Mouse (Mus musculus): ENCODE measurements around the gene Gpi1. TPM values are rescaled to one million over a fixed set of nuclear protein-coding genes. Genes with fewer than 3 reads are reported as not detected.

Gene Gpi1
- polyA plus RNA-seq, 1 experiment from 2014 or later: 213 TPM

DNA sequence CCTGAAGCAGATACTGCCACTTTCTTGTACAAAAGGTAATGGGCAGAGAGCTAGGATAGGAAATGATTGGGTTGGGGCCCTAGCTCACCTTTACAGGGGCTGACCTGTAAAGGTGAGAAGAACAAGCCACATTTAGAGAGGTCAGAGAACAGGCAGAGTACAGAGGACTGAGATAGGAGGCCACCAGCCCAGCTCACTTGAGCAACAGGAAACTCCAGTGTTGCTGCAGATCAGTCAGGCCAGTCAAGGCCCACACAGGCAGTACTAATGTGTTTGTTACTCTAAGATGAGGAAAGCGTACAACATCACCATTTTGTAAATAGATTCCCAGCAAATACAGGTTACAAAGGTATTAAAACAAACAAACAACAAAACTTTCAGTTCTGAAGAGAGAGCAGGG lies 25.8 kb upstream of the Gpi1 start:
- Histone ChIP-seq H3K27me3 (replicated peaks; ENCODE audit: control insufficient read depth, insufficient read depth, low read length) (no peaks in the 10 kb centered on the region), H3K4me3 (replicated peaks; ENCODE audit: low read length) (no peak overlapping the region), H3K4me1 (replicated peaks; ENCODE audit: control insufficient read depth, insufficient read depth, low read length) (no peaks in the 10 kb centered on the region), H3K4me2 (ENCODE audit: low read length) (no peak overlapping the region), H3K27ac (ENCODE audit: low read length) (no peak overlapping the region), H3K36me3 (ENCODE audit: control insufficient read depth, insufficient read depth) (peaks cover 5% of the 10 kb centered on the region; the same call in 1 of the 2 replicates), H3K9ac (replicated peaks; ENCODE audit: low read depth, low read length) (no peak overlapping the region), H3K9me3 (ENCODE audit: control insufficient read depth, low read length) (no peaks in the 10 kb centered on the region)
- ATAC-seq: no peak
- 89% methylated on average over 1 of the region's 1 CpGs for WGBS

DNA sequence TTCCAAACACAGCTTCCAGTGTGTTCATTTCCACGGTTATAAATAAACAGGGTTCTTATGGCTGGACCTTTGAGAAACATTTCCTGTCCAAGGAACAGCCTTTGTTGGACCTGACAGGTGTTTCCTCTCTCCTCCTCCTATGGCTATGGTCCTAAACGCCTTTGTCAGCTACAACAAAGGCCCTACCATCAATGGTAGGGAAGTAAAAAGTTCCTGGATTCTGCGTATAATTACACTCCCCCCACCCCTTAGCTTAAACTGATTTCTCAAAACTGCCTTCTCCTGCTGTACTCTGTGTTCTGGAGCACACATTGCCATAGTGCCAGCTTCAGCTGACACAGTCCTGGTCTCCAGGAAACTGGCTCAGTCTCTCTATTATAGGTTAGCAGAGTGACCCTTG lies 25.0 kb upstream of the Gpi1 start:
- Histone ChIP-seq H3K36me3 (ENCODE audit: control insufficient read depth, insufficient read depth) (peaks cover 5% of the 10 kb centered on the region; the same call in 1 of the 2 replicates), H3K4me2 (ENCODE audit: low read length) (no peak overlapping the region), H3K4me3 (replicated peaks; ENCODE audit: low read length) (no peak overlapping the region), H3K4me1 (replicated peaks; ENCODE audit: control insufficient read depth, insufficient read depth, low read length) (no peaks in the 10 kb centered on the region), H3K9me3 (ENCODE audit: control insufficient read depth, low read length) (no peaks in the 10 kb centered on the region), H3K27ac (ENCODE audit: low read length) (no peak overlapping the region), H3K27me3 (replicated peaks; ENCODE audit: control insufficient read depth, insufficient read depth, low read length) (no peaks in the 10 kb centered on the region), H3K9ac (replicated peaks; ENCODE audit: low read depth, low read length) (no peak overlapping the region)
- WGBS: 72% methylated on average over 3 of the region's 3 CpGs
- no peak for ATAC-seq

DNA sequence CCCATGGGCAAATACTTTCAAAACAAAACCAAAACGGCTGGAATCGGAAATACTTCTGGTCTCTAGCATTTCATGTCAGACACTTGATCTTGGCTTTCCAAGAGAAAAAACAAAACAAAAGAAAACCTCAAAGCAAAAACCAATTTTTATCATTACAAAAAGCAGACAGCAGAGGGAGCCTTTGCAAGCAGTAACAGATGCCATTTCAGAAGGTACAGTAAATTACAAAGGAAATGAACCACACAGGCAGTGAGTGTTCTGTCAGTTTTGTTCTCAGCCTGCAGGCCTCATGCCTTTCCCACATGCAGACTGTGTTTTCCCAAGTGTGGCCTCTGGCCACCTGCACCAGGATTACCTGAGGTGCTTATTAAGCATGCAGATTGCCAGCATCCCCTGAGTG lies 21.9 kb upstream of the Gpi1 start:
- H3K36me3 ChIP-seq (ENCODE audit: control insufficient read depth, insufficient read depth): peaks cover 10% of the 10 kb centered on the region; the same call in 1 of the 2 replicates
- WGBS: 89% methylated on average over 2 of the region's 2 CpGs

DNA sequence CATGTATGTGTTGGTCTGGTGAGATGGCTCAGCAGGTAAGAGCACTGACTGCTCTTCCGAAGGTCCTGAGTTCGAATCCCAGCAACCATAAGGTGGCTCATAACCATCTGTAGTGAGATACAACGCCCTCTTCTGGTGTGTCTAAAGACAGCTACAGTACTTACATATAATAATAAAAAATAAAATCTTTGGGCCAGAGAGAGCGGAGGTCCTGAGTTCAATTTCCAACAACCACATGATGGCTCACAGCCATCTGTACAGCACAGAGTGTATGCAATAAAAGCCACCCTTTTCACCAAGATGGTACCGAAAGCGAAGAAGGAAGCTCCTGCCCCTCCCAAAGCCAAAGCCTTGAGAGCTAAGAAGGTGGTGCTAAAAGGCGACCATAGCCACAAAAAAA lies 20.6 kb upstream of the Gpi1 start, which contains the start of gene Gm6096:
Gene Gm6096 (plus strand): TSS at position 301 of the 400 bp plus-strand sequence.
- Histone ChIP-seq H3K27me3 (replicated peaks; ENCODE audit: control insufficient read depth, insufficient read depth, low read length) (no peaks in the 10 kb centered on the region), H3K9ac (replicated peaks; ENCODE audit: low read depth, low read length) (no peak within 1 kb of the TSS), H3K9me3 (ENCODE audit: control insufficient read depth, low read length) (no peaks in the 10 kb centered on the region), H3K36me3 (ENCODE audit: control insufficient read depth, insufficient read depth) (peaks cover 13% of the 10 kb centered on the region; the same call in 1 of the 2 replicates), H3K27ac (ENCODE audit: low read length) (peak within 1 kb of the TSS; percentile 56; the same call in 1 of the 2 replicates), H3K4me3 (replicated peaks; ENCODE audit: low read length) (no peak within 1 kb of the TSS), H3K4me1 (replicated peaks; ENCODE audit: control insufficient read depth, insufficient read depth, low read length) (no peaks in the 10 kb centered on the region), H3K4me2 (ENCODE audit: low read length) (no peak within 1 kb of the TSS)
- WGBS: 94% methylated on average over 7 of the region's 7 CpGs
- ATAC-seq: no peak

More for the DNA sequence above, 21.9 kb upstream of the Gpi1 start:
- Histone ChIP-seq H3K4me3 (replicated peaks; ENCODE audit: low read length) (no peak overlapping the region), H3K27me3 (replicated peaks; ENCODE audit: control insufficient read depth, insufficient read depth, low read length) (no peaks in the 10 kb centered on the region), H3K27ac (ENCODE audit: low read length) (peak overlapping the region; percentile 56; the same call in 1 of the 2 replicates), H3K9ac (replicated peaks; ENCODE audit: low read depth, low read length) (no peak overlapping the region), H3K4me2 (ENCODE audit: low read length) (no peak overlapping the region), H3K4me1 (replicated peaks; ENCODE audit: control insufficient read depth, insufficient read depth, low read length) (no peaks in the 10 kb centered on the region), H3K9me3 (ENCODE audit: control insufficient read depth, low read length) (no peaks in the 10 kb centered on the region)
- ATAC-seq: peak; percentile 73; the same call in 1 of the 2 replicates

DNA sequence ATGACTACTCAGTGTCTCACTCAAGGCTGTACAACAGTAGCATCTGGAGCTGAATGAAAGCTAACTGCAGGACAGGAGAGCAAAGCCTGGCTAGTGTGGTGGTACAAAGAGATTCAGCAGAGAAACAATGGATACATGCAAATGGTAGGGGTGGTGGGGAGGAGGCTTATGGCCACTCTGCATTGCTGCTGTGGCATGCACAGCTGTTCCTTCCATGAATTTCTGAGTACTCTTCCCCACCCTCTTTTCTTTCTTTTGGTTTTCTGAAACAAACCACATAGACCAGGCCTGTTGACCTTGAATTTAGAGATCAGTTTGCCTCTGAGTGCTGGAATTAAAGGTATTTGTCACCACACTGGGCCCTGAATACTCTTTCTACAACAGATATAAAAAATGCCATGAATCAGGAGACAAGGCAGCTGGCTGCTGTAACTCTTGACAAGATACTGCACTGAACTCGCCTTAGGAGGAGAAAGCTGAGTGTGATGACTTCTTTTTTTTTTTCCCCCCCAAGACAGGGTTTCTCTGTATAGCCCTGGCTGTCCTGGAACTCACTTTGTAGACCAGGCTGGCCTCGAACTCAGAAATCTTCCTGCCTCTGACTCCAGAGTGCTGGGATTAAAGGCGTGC lies 16.8 kb upstream of the Gpi1 start:
- no peak overlapping the region for H3K4me2 ChIP-seq (ENCODE audit: low read length)
- H3K36me3 ChIP-seq (ENCODE audit: control insufficient read depth, insufficient read depth): peaks cover 21% of the 10 kb centered on the region
- H3K9ac ChIP-seq (replicated peaks; ENCODE audit: low read depth, low read length): no peak overlapping the region
- H3K4me3 ChIP-seq (replicated peaks; ENCODE audit: low read length): no peak overlapping the region
- no peak for ATAC-seq
- WGBS: 83% methylated on average over 3 of the region's 3 CpGs
- H3K4me1 ChIP-seq (replicated peaks; ENCODE audit: control insufficient read depth, insufficient read depth, low read length): no peaks in the 10 kb centered on the region
- no peak overlapping the region for H3K27ac ChIP-seq (ENCODE audit: low read length)
- H3K9me3 ChIP-seq (ENCODE audit: control insufficient read depth, low read length): no peaks in the 10 kb centered on the region
- no peaks in the 10 kb centered on the region for H3K27me3 ChIP-seq (replicated peaks; ENCODE audit: control insufficient read depth, insufficient read depth, low read length)

- H3K27me3 ChIP-seq (replicated peaks; ENCODE audit: control insufficient read depth, insufficient read depth, low read length): no peaks in the 10 kb centered on the region
- no peaks in the 10 kb centered on the region for H3K4me1 ChIP-seq (replicated peaks; ENCODE audit: control insufficient read depth, insufficient read depth, low read length)
- ATAC-seq: no peak
- peaks cover 42% of the 10 kb centered on the region for H3K36me3 ChIP-seq (ENCODE audit: control insufficient read depth, insufficient read depth)
- no peak overlapping the region for H3K27ac ChIP-seq (ENCODE audit: low read length)
- WGBS: 83% methylated on average over 11 of the region's 11 CpGs
- no peaks in the 10 kb centered on the region for H3K9me3 ChIP-seq (ENCODE audit: control insufficient read depth, low read length)
- H3K4me2 ChIP-seq (ENCODE audit: low read length): no peak overlapping the region
- no peak overlapping the region for H3K9ac ChIP-seq (replicated peaks; ENCODE audit: low read depth, low read length)
- H3K4me3 ChIP-seq (replicated peaks; ENCODE audit: low read length): no peak overlapping the region
Measured at GRCm38 (mm10) chr7:34242176-34242575, 12.0 kb upstream of the Gpi1 start.

DNA sequence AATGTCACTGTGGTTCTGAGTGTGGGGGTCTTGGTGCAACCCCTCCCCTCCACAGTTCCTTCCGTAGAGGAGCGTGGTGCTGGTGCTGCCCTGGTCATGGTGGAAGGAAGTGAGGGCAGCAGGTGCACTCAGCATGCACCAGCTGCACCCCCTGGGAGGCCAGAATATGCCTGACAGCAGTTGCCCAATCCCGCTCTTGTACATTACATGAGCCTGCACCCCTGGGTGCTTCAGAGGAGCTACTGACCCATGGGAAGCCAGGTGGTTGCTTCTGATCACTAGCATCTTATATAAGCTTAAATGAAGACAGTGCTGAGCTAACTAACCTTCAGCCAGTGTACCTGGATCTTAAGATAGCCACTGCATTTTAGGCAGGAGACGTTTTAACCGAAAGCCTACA lies 8.0 kb upstream of the Gpi1 start:
- Histone ChIP-seq H3K9ac (replicated peaks; ENCODE audit: low read depth, low read length) (no peak overlapping the region), H3K36me3 (ENCODE audit: control insufficient read depth, insufficient read depth) (peaks cover 29% of the 10 kb centered on the region)
- ATAC-seq: no peak

DNA sequence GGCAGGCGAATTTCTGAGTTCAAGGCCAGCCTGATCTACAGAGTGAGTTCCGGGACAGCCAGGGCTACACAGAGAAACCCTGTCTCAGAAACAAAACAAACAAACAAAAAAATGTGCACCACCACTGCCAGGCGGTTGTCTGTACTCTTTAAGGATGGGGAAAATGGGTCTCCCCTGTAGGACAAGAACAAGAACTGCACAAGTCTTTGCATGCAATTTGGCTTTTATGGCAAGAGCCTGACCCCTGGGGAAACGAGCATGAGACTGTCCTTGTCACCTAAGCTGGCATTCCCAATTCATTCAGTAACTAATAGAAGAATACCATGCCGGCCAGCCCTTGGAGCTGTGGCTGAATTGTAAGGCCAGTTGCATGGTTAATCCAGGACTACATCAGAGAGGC lies 5.5 kb upstream of the Gpi1 start:
- no peak for ATAC-seq
- no peak overlapping the region for H3K4me2 ChIP-seq (ENCODE audit: low read length)
- H3K27ac ChIP-seq (ENCODE audit: low read length): no peak overlapping the region
- no peaks in the 10 kb centered on the region for H3K27me3 ChIP-seq (replicated peaks; ENCODE audit: control insufficient read depth, insufficient read depth, low read length)
- peaks cover 28% of the 10 kb centered on the region for H3K36me3 ChIP-seq (ENCODE audit: control insufficient read depth, insufficient read depth)
- H3K4me1 ChIP-seq (replicated peaks; ENCODE audit: control insufficient read depth, insufficient read depth, low read length): peaks cover 12% of the 10 kb centered on the region
- no peak overlapping the region for H3K9ac ChIP-seq (replicated peaks; ENCODE audit: low read depth, low read length)
- H3K4me3 ChIP-seq (replicated peaks; ENCODE audit: low read length): no peak overlapping the region
- 87% methylated on average over 5 of the region's 5 CpGs for WGBS
- H3K9me3 ChIP-seq (ENCODE audit: control insufficient read depth, low read length): no peaks in the 10 kb centered on the region

More for the DNA sequence above, 8.0 kb upstream of the Gpi1 start:
- H3K4me1 ChIP-seq (replicated peaks; ENCODE audit: control insufficient read depth, insufficient read depth, low read length): peaks cover 12% of the 10 kb centered on the region
- 95% methylated on average over 5 of the region's 5 CpGs for WGBS
- no peak overlapping the region for H3K4me2 ChIP-seq (ENCODE audit: low read length)
- no peak overlapping the region for H3K27ac ChIP-seq (ENCODE audit: low read length)
- no peak overlapping the region for H3K4me3 ChIP-seq (replicated peaks; ENCODE audit: low read length)
- no peaks in the 10 kb centered on the region for H3K9me3 ChIP-seq (ENCODE audit: control insufficient read depth, low read length)
- no peaks in the 10 kb centered on the region for H3K27me3 ChIP-seq (replicated peaks; ENCODE audit: control insufficient read depth, insufficient read depth, low read length)

GRCm38 (mm10) chr7:34234610-34235561 lies 4.8 kb upstream of the Gpi1 start:
- Histone ChIP-seq H3K27ac (ENCODE audit: low read length) (peak overlapping the region; percentile 87), H3K9ac (replicated peaks; ENCODE audit: low read depth, low read length) (peak overlapping the region; percentile 56), H3K9me3 (ENCODE audit: control insufficient read depth, low read length) (no peaks in the 10 kb centered on the region), H3K36me3 (ENCODE audit: control insufficient read depth, insufficient read depth) (peaks cover 23% of the 10 kb centered on the region), H3K4me1 (replicated peaks; ENCODE audit: control insufficient read depth, insufficient read depth, low read length) (peaks cover 12% of the 10 kb centered on the region), H3K27me3 (replicated peaks; ENCODE audit: control insufficient read depth, insufficient read depth, low read length) (no peaks in the 10 kb centered on the region), H3K4me3 (replicated peaks; ENCODE audit: low read length) (peak overlapping the region; percentile 56), H3K4me2 (ENCODE audit: low read length) (peak overlapping the region; percentile 71)
- 2% methylated on average over 17 of the region's 17 CpGs for WGBS
- peak; percentile 2 for ATAC-seq

All from forebrain, embryonic 16.5 days (tissue).